In the genomic region with DNA sequence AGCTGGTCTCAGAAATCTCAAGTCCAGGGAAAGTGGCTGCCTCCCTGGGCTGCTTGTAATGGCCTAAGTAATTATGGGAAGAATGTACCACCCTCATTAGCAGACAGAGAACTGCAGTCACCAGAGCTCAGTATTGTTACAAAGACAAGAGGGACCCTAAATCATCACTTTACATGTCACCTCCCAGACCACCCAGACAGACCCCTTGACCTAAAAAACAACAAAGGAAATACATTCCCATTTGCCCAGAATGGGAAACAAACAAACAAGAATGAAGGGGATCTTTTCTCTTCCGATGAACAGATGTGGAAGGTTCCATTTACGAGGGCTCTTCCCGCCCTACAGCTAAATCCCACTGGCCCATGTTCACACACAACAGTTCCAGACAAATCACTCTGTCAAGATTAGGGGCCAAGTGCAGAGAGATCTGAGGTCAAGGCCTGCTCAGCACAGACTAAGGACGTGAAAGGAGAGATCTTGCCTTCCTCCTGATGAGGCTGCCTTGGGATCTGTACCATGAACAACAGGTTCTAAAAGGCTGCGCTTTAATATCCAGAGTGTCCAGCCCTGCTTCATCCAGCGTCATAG, we compare ENCODE assay signal across 17 mouse cellular contexts.
DNase-seq lines count a peak whose midpoint lies in the region; ATAC-seq and TF ChIP-seq lines count a peak whose summit lies in the region.
"Had no signal": no experiment of that assay in that cellular context is flagged by ENCODE, and none has a peak within 500 bp of the region (broad histone marks: within the 10 kb centered on the region; RNA-seq: fewer than 3 reads in every experiment).

No protein-coding gene starts in this region.

- no peaks in the 10 kb centered on the region for H3K36me3 ChIP-seq in heart, postnatal 0 days (replicated peaks; ENCODE audit: control insufficient read depth, insufficient read depth, low read length)
- no peaks in the 10 kb centered on the region for H3K36me3 ChIP-seq in neural tube, embryonic 11.5 days (ENCODE audit: control insufficient read depth, insufficient read depth, low read length)
- H3K36me3 ChIP-seq in neural tube, embryonic 15.5 days = no peaks in the 10 kb centered on the region
- no peaks in the 10 kb centered on the region for H3K36me3 ChIP-seq in embryonic facial prominence, embryonic 15.5 days
- no peaks in the 10 kb centered on the region for H3K36me3 ChIP-seq in stomach, embryonic 16.5 days (ENCODE audit: control insufficient read depth, insufficient read depth, low read length)
- H3K36me3 ChIP-seq: limb, embryonic 12.5 days; liver, embryonic 13.5 days had no signal

- no peak overlapping the region for H3K4me3 ChIP-seq in heart, postnatal 0 days (ENCODE audit: low read depth, low read length)
- H3K4me3 ChIP-seq in neural tube, embryonic 11.5 days (ENCODE audit: low read depth, low read length) = no peak overlapping the region
- no peak overlapping the region for H3K4me3 ChIP-seq in neural tube, embryonic 15.5 days (replicated peaks)
- H3K4me3 ChIP-seq in embryonic facial prominence, embryonic 15.5 days (replicated peaks) = no peak overlapping the region
- no peak overlapping the region for H3K4me3 ChIP-seq in stomach, embryonic 16.5 days (replicated peaks; ENCODE audit: low read length)
- H3K4me3 ChIP-seq: limb, embryonic 12.5 days; liver, embryonic 13.5 days had no signal

- ATAC-seq in heart, postnatal 0 days (ENCODE audit: insufficient read depth, low read depth) = no peak
- peak; percentile 65; the same call in 1 of the 2 replicates for ATAC-seq in neural tube, embryonic 11.5 days (ENCODE audit: insufficient read depth, low FRiP score, low TSS enrichment)
- no peak for ATAC-seq in neural tube, embryonic 15.5 days (ENCODE audit: low FRiP score)
- no peak for ATAC-seq in embryonic facial prominence, embryonic 15.5 days (ENCODE audit: insufficient number of reproducible peaks, low FRiP score, low TSS enrichment, low read depth)
- ATAC-seq in stomach, embryonic 16.5 days (ENCODE audit: insufficient read depth, low FRiP score) = peak; percentile 30; the same call in 1 of the 2 replicates

- H3K4me2 ChIP-seq in heart, postnatal 0 days (ENCODE audit: low read depth, low read length) = no peak overlapping the region
- no peak overlapping the region for H3K4me2 ChIP-seq in neural tube, embryonic 11.5 days (ENCODE audit: low read depth)
- no peak overlapping the region for H3K4me2 ChIP-seq in neural tube, embryonic 15.5 days
- no peak overlapping the region for H3K4me2 ChIP-seq in embryonic facial prominence, embryonic 15.5 days (replicated peaks)
- H3K4me2 ChIP-seq in stomach, embryonic 16.5 days (ENCODE audit: low read depth, low read length) = no peak overlapping the region
- H3K4me2 ChIP-seq: limb, embryonic 12.5 days; liver, embryonic 13.5 days had no signal

- no peak for TF ChIP-seq EP300 in heart, postnatal 0 days (IDR thresholded peaks at IDR 0.05; ENCODE audit: low read depth)

- H3K27ac ChIP-seq in heart, postnatal 0 days (ENCODE audit: low read depth) = 0 out of 2 replicates have a peak overlapping the region, but pooled peaks have one; percentile 7
- H3K27ac ChIP-seq in neural tube, embryonic 11.5 days (ENCODE audit: low read depth, low read length) = no peak overlapping the region
- H3K27ac ChIP-seq in neural tube, embryonic 15.5 days (replicated peaks) = no peak overlapping the region
- peak overlapping the region; percentile 28; the same call in 1 of the 2 replicates for H3K27ac ChIP-seq in embryonic facial prominence, embryonic 15.5 days (replicated peaks)
- H3K27ac ChIP-seq in stomach, embryonic 16.5 days (ENCODE audit: low read length) = peak overlapping the region; percentile 5
- H3K27ac ChIP-seq: limb, embryonic 12.5 days; liver, embryonic 13.5 days had no signal

- H3K4me1 ChIP-seq in heart, postnatal 0 days (ENCODE audit: control insufficient read depth, insufficient read depth) = peaks cover 44% of the 10 kb centered on the region
- peaks cover 11% of the 10 kb centered on the region for H3K4me1 ChIP-seq in neural tube, embryonic 11.5 days (ENCODE audit: control insufficient read depth, insufficient read depth, low read length)
- H3K4me1 ChIP-seq in neural tube, embryonic 15.5 days = peaks cover 33% of the 10 kb centered on the region
- H3K4me1 ChIP-seq in embryonic facial prominence, embryonic 15.5 days = peaks cover 65% of the 10 kb centered on the region
- peaks cover 41% of the 10 kb centered on the region for H3K4me1 ChIP-seq in stomach, embryonic 16.5 days (ENCODE audit: control insufficient read depth, insufficient read depth, low read length)

- no peaks in the 10 kb centered on the region for H3K27me3 ChIP-seq in heart, postnatal 0 days (ENCODE audit: control insufficient read depth, insufficient read depth, low read length)
- H3K27me3 ChIP-seq in neural tube, embryonic 11.5 days (ENCODE audit: control insufficient read depth, insufficient read depth, low read length) = no peaks in the 10 kb centered on the region
- 0 out of 2 replicates have a peak, but pooled peaks cover 3% of the 10 kb centered on the region for H3K27me3 ChIP-seq in neural tube, embryonic 15.5 days (replicated peaks)
- H3K27me3 ChIP-seq in embryonic facial prominence, embryonic 15.5 days = no peaks in the 10 kb centered on the region
- no peaks in the 10 kb centered on the region for H3K27me3 ChIP-seq in stomach, embryonic 16.5 days (ENCODE audit: control insufficient read depth, insufficient read depth, low read length)
- H3K27me3 ChIP-seq: limb, embryonic 12.5 days; liver, embryonic 13.5 days had no signal

- no peaks in the 10 kb centered on the region for H3K9me3 ChIP-seq in heart, postnatal 0 days (replicated peaks; ENCODE audit: control insufficient read depth, low read length)
- no peaks in the 10 kb centered on the region for H3K9me3 ChIP-seq in neural tube, embryonic 11.5 days (ENCODE audit: control insufficient read depth, low read length)
- H3K9me3 ChIP-seq in neural tube, embryonic 15.5 days (replicated peaks) = no peaks in the 10 kb centered on the region
- no peaks in the 10 kb centered on the region for H3K9me3 ChIP-seq in embryonic facial prominence, embryonic 15.5 days (replicated peaks)
- H3K9me3 ChIP-seq in stomach, embryonic 16.5 days (replicated peaks; ENCODE audit: control insufficient read depth, low read length) = no peaks in the 10 kb centered on the region
- H3K9me3 ChIP-seq: limb, embryonic 12.5 days; liver, embryonic 13.5 days had no signal

- DNase-seq in heart, postnatal 0 days (ENCODE audit: low spot score) = no peak
- DNase-seq in heart, postnatal 10 days = no peak
- no peak for DNase-seq in neural tube, embryonic 11.5 days (ENCODE audit: low spot score)
- DNase-seq in layer of hippocampus, adult 11-12 months (ENCODE audit: low spot score) = no peak
- DNase-seq: adrenal gland, postnatal 25 days; cerebellum, adult 18-20 months; cerebellum, postnatal 36 days; gastrocnemius, postnatal 14 days; kidney, postnatal 10 days; layer of hippocampus, adult 9-11 months; liver, embryonic 13.5 days; spleen, adult 18-20 months; thymus, postnatal 14 days had no signal

- intact Hi-C loops in heart, postnatal 10 days (cut with DNase I) = no loop called here

- no peak for TF ChIP-seq CTCF in heart, postnatal 0 days (IDR thresholded peaks at IDR 0.05; ENCODE audit: low read depth)

- no peak overlapping the region for H3K9ac ChIP-seq in heart, postnatal 0 days (replicated peaks; ENCODE audit: low read depth, low read length)
- no peak overlapping the region for H3K9ac ChIP-seq in neural tube, embryonic 11.5 days (ENCODE audit: low read length)
- no peak overlapping the region for H3K9ac ChIP-seq in neural tube, embryonic 15.5 days (replicated peaks)
- no peak overlapping the region for H3K9ac ChIP-seq in embryonic facial prominence, embryonic 15.5 days
- no peak overlapping the region for H3K9ac ChIP-seq in stomach, embryonic 16.5 days (ENCODE audit: low read length)
- H3K9ac ChIP-seq: limb, embryonic 12.5 days; liver, embryonic 13.5 days had no signal

- 62% methylated on average over 6 of the region's 6 CpGs for WGBS in heart, postnatal 0 days
- WGBS in neural tube, embryonic 11.5 days = 27% methylated on average over 6 of the region's 6 CpGs
- WGBS in neural tube, embryonic 15.5 days = 35% methylated on average over 6 of the region's 6 CpGs
- WGBS in embryonic facial prominence, embryonic 15.5 days = 46% methylated on average over 6 of the region's 6 CpGs
- whole genome bisulfite sequencing in stomach, embryonic 16.5 days = 54% methylated on average over 6 of the region's 6 CpGs

Comparison
In these comparisons a context has a peak if more than half of its experiments do, and no peak if none do; other contexts are left out.
1. ATAC-seq: peak in neural tube, embryonic 11.5 days (single experiment) and stomach, embryonic 16.5 days (single experiment); none in heart, postnatal 0 days (single experiment), neural tube, embryonic 15.5 days (single experiment) and embryonic facial prominence, embryonic 15.5 days (single experiment).
2. H3K27ac ChIP-seq: peak in heart, postnatal 0 days (single experiment), embryonic facial prominence, embryonic 15.5 days (single experiment) and stomach, embryonic 16.5 days (single experiment); none in neural tube, embryonic 11.5 days (single experiment) and neural tube, embryonic 15.5 days (single experiment).